Mouse (Mus musculus) intestine, embryonic 16.5 days (tissue): ENCODE data around the gene Rab3a. TPM values are rescaled to one million over a fixed set of nuclear protein-coding genes. Genes with fewer than 3 reads are reported as not detected.

Experiments used
- ATAC-seq: fragments of 200-750 bp; cut with Nextera tagmentation; 2 replicates; pipeline ENCODE4 v1.8.0; 2017; ENCODE audit warnings: moderate TSS enrichment, moderate library complexity
- H3K27ac ChIP-seq: fragments of 300-500 bp; sonication (generic); 2 replicates; pipeline ENCODE4 v1.5.1; 2014; ENCODE audit warnings: mild to moderate bottlenecking, low read length
- H3K27me3 ChIP-seq: fragments of 300-500 bp; sonication (generic); replicated peaks from 2 replicates; pipeline ENCODE4 v1.6.1; 2014; ENCODE audit warnings: low read length, control low read depth, mixed read lengths; ENCODE audit not compliant: control insufficient read depth, insufficient read depth
- H3K36me3 ChIP-seq: fragments of 300-500 bp; sonication (generic); 2 replicates; pipeline ENCODE4 v1.6.1; 2014; ENCODE audit warnings: low read length, control low read depth; ENCODE audit not compliant: control insufficient read depth, insufficient read depth
- H3K4me1 ChIP-seq: fragments of 300-500 bp; sonication (generic); 2 replicates; pipeline ENCODE4 v1.6.1; 2014; ENCODE audit warnings: low read length, control low read depth, mixed read lengths; ENCODE audit not compliant: control insufficient read depth, insufficient read depth
- H3K4me2 ChIP-seq: fragments of 300-500 bp; sonication (generic); 2 replicates; pipeline ENCODE4 v1.6.1; 2014; ENCODE audit warnings: low read depth, low read length, control low read depth
- H3K4me3 ChIP-seq: fragments of 300-500 bp; sonication (generic); 2 replicates; pipeline ENCODE4 v1.5.1; 2014; ENCODE audit warnings: mild to moderate bottlenecking, low read length
- H3K9ac ChIP-seq: fragments of 300-500 bp; sonication (generic); 2 replicates; pipeline ENCODE4 v1.6.1; 2014; ENCODE audit warnings: low read depth, low read length
- H3K9me3 ChIP-seq: fragments of 300-500 bp; sonication (generic); 2 replicates; pipeline ENCODE4 v1.6.1; 2016; ENCODE audit warnings: low read length, control low read depth; ENCODE audit not compliant: control insufficient read depth
- WGBS: fragments of 180-500 bp; shearing (Covaris S2); extraction: QIAGEN DNeasy Blood & Tissue Kit; methylation state at CpG from one replicate; pipeline ENCODE4 v1.1.7; 2014; 5-methylcytosine and 5-hydroxymethylcytosine counted together
- polyA plus RNA-seq: library from polyadenylated mRNA; unstranded; fragments of >200 nt; fragmentation: Nextera tagmentation; extraction: Ambion mirVana; gene quantifications from 2 replicates; pipeline ENCODE4 v1.2.1, GENCODE M21; 2015

Rab3a gene
- polyA plus RNA-seq, result 24.9 and 25.6 TPM in 2 replicates

GRCm38 (mm10) chr8:70754043-70754870 is at the start of gene Rab3a:
Gene Rab3a, plus strand, starts transcription at chr8:70754679.
- Histone ChIP-seq H3K27me3 (no peaks in the 10 kb centered on the region), H3K4me1 (peaks cover 31% of the 10 kb centered on the region), H3K9me3 (no peaks in the 10 kb centered on the region), H3K4me2 (peak within 1 kb of the TSS; percentile 98), H3K27ac (peak within 1 kb of the TSS; percentile 87), H3K9ac (peak within 1 kb of the TSS; percentile 91), H3K4me3 (peak within 1 kb of the TSS; percentile 79), H3K36me3 (peaks cover 4% of the 10 kb centered on the region; the same call in 1 of the 2 replicates)
- peak; percentile 98 for ATAC-seq
- WGBS, result 8% methylated on average over 37 of the region's 37 CpGs

GRCm38 (mm10) chr8:70708281-70708680 is 46.2 kb upstream of the Rab3a start:
- WGBS, result 90% methylated on average over 14 of the region's 14 CpGs
- H3K27me3 ChIP-seq, result no peaks in the 10 kb centered on the region
- no peak overlapping the region for H3K4me2 ChIP-seq
- ATAC-seq, result no peak
- H3K4me1 ChIP-seq, result no peaks in the 10 kb centered on the region
- H3K4me3 ChIP-seq, result no peak overlapping the region
- H3K27ac ChIP-seq, result no peak overlapping the region
- H3K9me3 ChIP-seq, result no peaks in the 10 kb centered on the region
- H3K36me3 ChIP-seq, result no peaks in the 10 kb centered on the region
- no peak overlapping the region for H3K9ac ChIP-seq

- Histone ChIP-seq H3K9me3 (no peaks in the 10 kb centered on the region), H3K9ac (no peak overlapping the region), H3K27me3 (no peaks in the 10 kb centered on the region), H3K4me2 (no peak overlapping the region), H3K4me1 (no peaks in the 10 kb centered on the region), H3K4me3 (no peak overlapping the region), H3K27ac (no peak overlapping the region), H3K36me3 (no peaks in the 10 kb centered on the region)
- no peak for ATAC-seq
- 92% methylated on average over 9 of the region's 9 CpGs for WGBS
Measured at GRCm38 (mm10) chr8:70709794-70710193, 44.7 kb upstream of the Rab3a start.

GRCm38 (mm10) chr8:70710296-70710695 is 44.2 kb upstream of the Rab3a start:
- no peak overlapping the region for H3K4me2 ChIP-seq
- no peaks in the 10 kb centered on the region for H3K36me3 ChIP-seq
- no peaks in the 10 kb centered on the region for H3K9me3 ChIP-seq
- no peaks in the 10 kb centered on the region for H3K27me3 ChIP-seq
- H3K27ac ChIP-seq, result no peak overlapping the region
- ATAC-seq, result no peak
- H3K9ac ChIP-seq, result no peak overlapping the region
- 95% methylated on average over 1 of the region's 1 CpGs for WGBS
- no peaks in the 10 kb centered on the region for H3K4me1 ChIP-seq
- H3K4me3 ChIP-seq, result no peak overlapping the region

- ATAC-seq, result no peak
- WGBS, result 84% methylated on average over 11 of the region's 11 CpGs
Measured at GRCm38 (mm10) chr8:70711041-70711440, 43.4 kb upstream of the Rab3a start.

GRCm38 (mm10) chr8:70713991-70714390 is 40.5 kb upstream of the Rab3a start:
- no peak overlapping the region for H3K4me3 ChIP-seq
- no peak for ATAC-seq
- H3K4me2 ChIP-seq, result no peak overlapping the region
- H3K9ac ChIP-seq, result no peak overlapping the region
- no peaks in the 10 kb centered on the region for H3K9me3 ChIP-seq
- no peak overlapping the region for H3K27ac ChIP-seq
- no peaks in the 10 kb centered on the region for H3K36me3 ChIP-seq
- WGBS, result 82% methylated on average over 7 of the region's 7 CpGs
- H3K27me3 ChIP-seq, result no peaks in the 10 kb centered on the region
- H3K4me1 ChIP-seq, result no peaks in the 10 kb centered on the region

More at GRCm38 (mm10) chr8:70711041-70711440, 43.4 kb upstream of the Rab3a start:
- H3K36me3 ChIP-seq, result no peaks in the 10 kb centered on the region
- H3K27ac ChIP-seq, result no peak overlapping the region
- H3K9me3 ChIP-seq, result no peaks in the 10 kb centered on the region
- no peaks in the 10 kb centered on the region for H3K27me3 ChIP-seq
- no peaks in the 10 kb centered on the region for H3K4me1 ChIP-seq
- no peak overlapping the region for H3K4me3 ChIP-seq
- no peak overlapping the region for H3K9ac ChIP-seq
- H3K4me2 ChIP-seq, result no peak overlapping the region

GRCm38 (mm10) chr8:70715086-70715485 is 39.4 kb upstream of the Rab3a start:
- no peak for ATAC-seq
- no peaks in the 10 kb centered on the region for H3K36me3 ChIP-seq
- no peaks in the 10 kb centered on the region for H3K27me3 ChIP-seq
- no peaks in the 10 kb centered on the region for H3K9me3 ChIP-seq
- no peak overlapping the region for H3K4me3 ChIP-seq
- WGBS, result 58% methylated on average over 2 of the region's 2 CpGs
- H3K27ac ChIP-seq, result no peak overlapping the region
- H3K4me1 ChIP-seq, result no peaks in the 10 kb centered on the region
- no peak overlapping the region for H3K4me2 ChIP-seq
- H3K9ac ChIP-seq, result no peak overlapping the region

GRCm38 (mm10) chr8:70716521-70717400 is 37.7 kb upstream of the Rab3a start:
- Histone ChIP-seq H3K9ac (no peak overlapping the region), H3K27ac (no peak overlapping the region), H3K27me3 (no peaks in the 10 kb centered on the region), H3K36me3 (no peaks in the 10 kb centered on the region), H3K4me3 (no peak overlapping the region), H3K9me3 (no peaks in the 10 kb centered on the region), H3K4me2 (no peak overlapping the region), H3K4me1 (no peaks in the 10 kb centered on the region)
- 83% methylated on average over 40 of the region's 40 CpGs for WGBS
- no peak for ATAC-seq

GRCm38 (mm10) chr8:70718297-70718696 is 36.2 kb upstream of the Rab3a start, which contains the start of gene Gm3336:
Gene Gm3336, plus strand, starts transcription at chr8:70718543.
- H3K27me3 ChIP-seq, result no peaks in the 10 kb centered on the region
- 0 out of 2 replicates have a peak within 1 kb of the TSS, but pooled peaks have one; percentile 27 for H3K4me2 ChIP-seq
- no peak within 1 kb of the TSS for H3K9ac ChIP-seq
- H3K36me3 ChIP-seq, result no peaks in the 10 kb centered on the region
- ATAC-seq, result peak; percentile 58
- H3K4me1 ChIP-seq, result peaks cover 2% of the 10 kb centered on the region; the same call in 1 of the 2 replicates
- WGBS, result under 1% methylated on average over 19 of the region's 19 CpGs
- no peaks in the 10 kb centered on the region for H3K9me3 ChIP-seq
- no peak within 1 kb of the TSS for H3K27ac ChIP-seq
- H3K4me3 ChIP-seq, result peak within 1 kb of the TSS; percentile 14; the same call in 1 of the 2 replicates
